Mouse (Mus musculus) left cerebral cortex, adult 6 months (tissue): ENCODE data around the gene Theg. TPM values are rescaled to one million over a fixed set of nuclear protein-coding genes. Genes with fewer than 3 reads are reported as not detected.

Experiments
- long read RNA-seq, 2 experiments: library from polyadenylated mRNA; unstranded; transcript quantifications; one replicate each; pipeline ENCODE4 v2.0.0; 2019 to 2020
- polyA plus RNA-seq: library from polyadenylated mRNA; unstranded; fragments of <200 nt; fragmentation: Nextera tagmentation; gene quantifications from 2 replicates; pipeline ENCODE4 v1.2.3, GENCODE M21; 2021

The Theg gene
- 1.4 and 2.3 TPM in 2 replicates for polyA plus RNA-seq
- long read RNA-seq, experiment 1: 0 reads
- long read RNA-seq, experiment 2, partial matches to known transcripts: 0 of 2 reads
- long read RNA-seq, experiment 2, other reads (novel, unspliced or antisense): 0 of 2 reads

DNA sequence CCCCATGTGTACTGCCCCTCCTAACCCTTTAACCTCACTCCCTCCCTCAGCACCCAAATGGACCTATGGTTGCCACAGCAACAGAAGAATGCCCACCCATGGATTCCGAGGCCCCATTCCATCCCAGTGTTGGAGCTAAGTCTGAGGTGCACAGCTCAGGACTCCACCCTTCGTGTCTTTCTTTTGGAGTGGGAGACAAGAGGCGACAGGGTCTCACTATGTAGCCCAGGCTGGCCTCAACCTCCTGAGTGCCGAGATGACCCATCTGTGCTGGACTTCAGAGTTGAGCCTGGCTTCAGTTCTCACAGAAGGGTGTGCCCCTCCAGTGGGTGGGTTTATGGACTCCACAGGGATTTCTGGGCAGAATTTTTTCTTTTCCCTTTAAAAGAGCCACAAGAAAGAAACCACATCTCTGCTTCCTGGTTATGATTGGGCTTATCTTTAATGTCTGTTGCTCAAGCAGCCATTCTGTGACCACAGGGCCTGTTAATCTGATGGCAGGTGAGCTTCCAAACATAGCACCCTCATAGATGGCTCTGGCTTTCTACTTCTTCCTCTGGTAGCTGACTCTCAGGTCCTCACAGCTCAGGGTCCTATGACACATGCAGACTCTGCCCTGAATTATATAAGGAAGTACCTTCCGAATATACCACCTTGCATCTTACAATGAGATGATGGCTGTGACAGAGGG, at the start of gene Theg:
Gene Theg (minus strand): TSS at position 271 of the 691 bp plus-strand sequence.

DNA sequence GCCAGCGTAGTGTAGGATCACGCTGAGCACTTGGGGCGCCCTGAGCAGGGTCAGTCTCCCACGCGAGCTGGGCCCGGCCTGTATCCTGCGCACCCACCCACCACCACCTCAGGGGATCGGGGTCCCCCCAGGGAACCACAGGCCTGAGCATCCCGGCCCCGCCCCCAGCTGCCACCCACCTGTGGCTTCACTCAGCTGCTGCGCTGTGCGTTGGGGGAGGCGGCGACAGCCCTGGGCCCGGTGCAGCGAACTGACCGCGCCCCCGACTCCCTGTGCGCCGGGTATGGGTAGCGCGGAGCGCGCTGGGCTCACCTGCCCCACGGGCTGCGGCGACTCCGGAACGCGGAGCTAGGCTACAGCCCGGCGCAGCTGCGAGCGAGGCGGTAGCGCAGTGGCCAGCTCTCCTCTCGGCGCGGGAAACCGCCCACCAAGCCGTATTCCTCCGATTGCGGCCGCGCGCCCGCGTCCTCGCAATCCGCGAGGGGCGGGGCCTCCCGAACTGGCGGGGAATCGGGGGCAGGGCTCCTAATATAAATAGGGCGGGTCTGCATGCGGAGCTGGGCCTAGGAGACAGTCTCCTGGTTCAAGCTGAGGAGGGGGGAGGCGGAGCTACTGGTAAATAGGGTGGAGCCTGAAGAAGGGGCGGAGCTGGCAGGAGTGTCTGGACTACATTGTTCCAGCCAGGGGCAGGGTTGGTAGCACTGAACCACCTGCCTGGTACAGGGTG, 26.6 kb upstream of the Theg start, which contains the start of gene C2cd4c:
Gene C2cd4c (minus strand): TSS at position 448 of the 727 bp plus-strand sequence.

DNA sequence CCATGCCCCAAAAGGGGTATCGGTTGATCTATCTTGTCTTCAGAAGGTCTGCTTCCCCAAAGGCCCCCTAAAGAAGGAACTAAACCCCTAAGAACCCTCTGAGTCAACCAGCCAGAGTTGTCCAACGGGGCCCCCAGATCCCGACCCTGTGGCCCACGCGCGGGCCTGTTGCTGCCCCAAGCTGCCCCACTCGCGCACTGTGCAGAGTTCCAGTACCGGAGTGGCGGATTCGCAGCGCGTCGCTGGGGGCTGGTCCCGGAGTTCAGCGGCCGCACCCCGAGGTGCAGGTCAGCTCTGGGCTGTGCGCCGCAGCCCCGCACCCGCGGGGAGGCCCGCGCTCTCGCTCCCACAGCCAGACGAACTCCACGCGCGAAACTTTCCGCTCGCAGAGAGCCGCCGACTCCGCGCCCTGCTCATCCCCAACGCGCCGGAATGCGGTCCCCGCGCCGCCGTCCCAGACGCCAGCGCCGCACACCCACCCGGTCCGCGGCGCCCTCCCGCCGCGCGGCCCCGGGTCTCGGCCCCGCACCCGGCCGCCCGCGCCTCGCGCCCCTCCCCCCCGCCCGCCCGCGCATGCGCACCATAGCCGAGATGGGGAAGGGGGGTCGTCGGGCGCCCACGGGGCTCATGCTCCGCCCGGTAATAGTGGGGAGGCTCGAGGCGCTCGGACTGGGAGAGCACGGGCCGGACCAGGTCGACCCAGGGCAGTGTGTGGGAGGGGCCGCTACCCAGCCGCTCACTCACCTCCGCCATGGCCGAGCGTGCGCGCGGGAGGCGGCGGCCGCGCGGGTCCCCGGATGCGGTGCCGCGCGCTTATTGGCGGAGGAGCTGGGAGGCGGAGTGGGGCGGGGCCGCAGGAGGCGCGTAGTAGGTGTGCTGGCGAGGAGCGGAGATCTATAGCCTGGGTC, 32.5 kb downstream of the Theg start, which contains the start of gene Mier2:
Gene Mier2 (minus strand): TSS at position 870 of the 908 bp plus-strand sequence.

DNA sequence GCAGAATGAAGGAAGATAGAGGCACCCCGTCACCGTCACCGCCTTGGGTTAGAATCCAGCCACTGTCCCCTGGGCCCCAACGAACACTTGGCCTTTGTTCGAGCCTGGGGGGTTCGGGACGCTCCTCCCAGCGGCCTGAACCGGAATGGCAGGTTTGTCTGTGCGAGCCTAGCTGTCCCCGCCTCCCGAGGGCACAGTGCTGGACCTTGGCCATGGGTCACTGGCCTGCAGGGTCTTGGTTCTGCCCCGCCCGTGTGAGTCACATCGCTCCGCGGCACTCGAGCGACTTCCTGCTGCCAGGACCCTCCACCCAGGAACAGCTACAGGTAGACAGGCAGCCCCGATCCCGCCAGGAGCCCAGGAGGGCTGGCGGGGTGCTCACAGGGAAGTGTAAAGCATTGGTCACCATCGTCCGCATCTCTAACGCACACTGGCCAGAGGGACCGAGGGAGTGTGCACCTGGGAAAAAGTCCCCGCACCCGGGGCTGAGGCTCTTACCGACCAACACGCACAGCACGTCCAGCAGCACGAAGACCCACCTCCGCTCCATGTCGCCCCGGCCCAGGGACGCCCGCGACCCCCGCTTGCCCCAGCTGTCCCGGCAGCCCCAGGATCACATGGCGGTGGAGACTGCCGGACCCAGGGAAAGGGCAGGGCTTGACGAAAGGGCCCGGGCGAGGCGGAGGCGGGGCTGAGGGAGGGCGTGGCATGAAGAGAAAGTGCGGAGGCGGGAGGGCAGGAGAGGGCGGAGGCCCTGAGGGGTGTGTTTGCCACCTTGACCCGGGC, 53.8 kb downstream of the Theg start, which contains the start of gene Plpp2:
Gene Plpp2 (minus strand): TSS at position 671 of the 786 bp plus-strand sequence.

Other genes starting within 250 kb of the Theg start
- not detected in 2 replicates for gene Vmn2r82, start 230.8 kb downstream of the Theg start, polyA plus RNA-seq
- not detected in 2 replicates for gene Vmn2r83, start 118.6 kb downstream of the Theg start, polyA plus RNA-seq
- 6.0 and 8.3 TPM in 2 replicates for gene Plpp2, start 53.5 kb downstream of the Theg start, polyA plus RNA-seq
- gene Mier2, start 32.1 kb downstream of the Theg start, polyA plus RNA-seq: 23.5 and 23.7 TPM in 2 replicates
- 0.83 and 1.3 TPM in 2 replicates for gene C2cd4c, start 26.7 kb upstream of the Theg start, polyA plus RNA-seq
- gene Shc2, start 50.6 kb upstream of the Theg start, polyA plus RNA-seq: 2.0 and 14.5 TPM in 2 replicates
- gene Odf3l2, start 58.4 kb upstream of the Theg start, polyA plus RNA-seq: 0.27 and 0.31 TPM in 2 replicates
- gene Madcam1, start 77.2 kb upstream of the Theg start, polyA plus RNA-seq: not detected in 2 replicates
- gene Tpgs1, start 82.0 kb upstream of the Theg start, polyA plus RNA-seq: 153 and 198 TPM in 2 replicates
- gene Cdc34, start 94.9 kb upstream of the Theg start, polyA plus RNA-seq: 20.2 and 34.0 TPM in 2 replicates
- gene Gzmm, start 101.7 kb upstream of the Theg start, polyA plus RNA-seq: 0.33 and 0.59 TPM in 2 replicates
- 1,192 and 1,209 TPM in 2 replicates for gene Bsg, start 117.2 kb upstream of the Theg start, polyA plus RNA-seq
- gene Hcn2, start 129.3 kb upstream of the Theg start, polyA plus RNA-seq: 2.8 and 11.0 TPM in 2 replicates
- 16.1 and 23.3 TPM in 2 replicates for gene Polrmt, start 159.2 kb upstream of the Theg start, polyA plus RNA-seq
- 5.9 and 7.2 TPM in 2 replicates for gene Fgf22, start 167.7 kb upstream of the Theg start, polyA plus RNA-seq
- 8.2 and 82.8 TPM in 2 replicates for gene Rnf126, start 179.6 kb upstream of the Theg start, polyA plus RNA-seq
- 1.2 and 1.8 TPM in 2 replicates for gene Fstl3, start 189.9 kb upstream of the Theg start, polyA plus RNA-seq
- 1.1 and 2.3 TPM in 2 replicates for gene Prss57, start 203.6 kb upstream of the Theg start, polyA plus RNA-seq
- 53.6 and 165 TPM in 2 replicates for gene Palm, start 206.2 kb upstream of the Theg start, polyA plus RNA-seq
- 0.13 and 0.25 TPM in 2 replicates for gene Misp, start 233.7 kb upstream of the Theg start, polyA plus RNA-seq